Mouse (Mus musculus): ENCODE data around the gene Thyn1.

- TF ChIP-seq CTCF (IDR thresholded peaks at IDR 0.05; ENCODE audit: insufficient read depth, low read length) (no peak), POLR2A (IDR thresholded peaks at IDR 0.05; ENCODE audit: borderline replicate concordance, extremely low read depth, low read depth, low read length) (no peak)
Observed at GRCm38 (mm10) chr9:26997501-26997900, 2.0 kb upstream of the Thyn1 start.

All from lung, adult 2 months (tissue).